Mouse (Mus musculus) spleen, embryonic (tissue): ENCODE results near the gene Macc1.

ENCODE experiments used
- CTCF ChIA-PET: fragments of 350-600 bp; sonication (Branson Sonifier 250); formaldehyde crosslinking; loops from one replicate; lab custom pipeline; 2022; lab: Charles Lee

Gene Macc1

DNA sequence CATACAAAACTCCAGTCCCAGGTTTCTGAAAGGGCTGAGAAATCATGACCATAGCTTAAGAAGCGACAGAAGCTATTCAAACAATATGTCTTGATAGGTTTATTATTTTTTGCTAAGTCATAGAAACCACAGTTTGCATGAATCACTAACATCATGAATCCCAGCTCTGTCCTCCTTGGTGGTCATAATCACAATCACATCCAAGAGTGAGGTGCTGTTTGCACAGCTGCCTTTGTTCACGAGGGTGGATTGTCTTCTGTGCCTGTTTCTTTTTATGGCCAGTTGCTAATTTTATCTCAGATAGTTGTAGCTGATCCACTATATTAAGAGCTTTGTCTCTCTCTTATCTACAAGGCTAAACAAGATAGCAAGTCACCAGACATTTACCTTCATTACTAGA is 72.6 kb downstream of the Macc1 start:
- CTCF ChIA-PET: no interaction called here

- CTCF ChIA-PET: no interaction called here
Observed at GRCm38 (mm10) chr12:119387925-119388324, 73.9 kb downstream of the Macc1 start.

GRCm38 (mm10) chr12:119390192-119390684 is 76.2 kb downstream of the Macc1 start:
- CTCF ChIA-PET: no interaction called here

GRCm38 (mm10) chr12:119398046-119398659 is 84.1 kb downstream of the Macc1 start:
- CTCF ChIA-PET: no interaction called here

GRCm38 (mm10) chr12:119402273-119402672 is 88.2 kb downstream of the Macc1 start:
- CTCF ChIA-PET: no interaction called here

DNA sequence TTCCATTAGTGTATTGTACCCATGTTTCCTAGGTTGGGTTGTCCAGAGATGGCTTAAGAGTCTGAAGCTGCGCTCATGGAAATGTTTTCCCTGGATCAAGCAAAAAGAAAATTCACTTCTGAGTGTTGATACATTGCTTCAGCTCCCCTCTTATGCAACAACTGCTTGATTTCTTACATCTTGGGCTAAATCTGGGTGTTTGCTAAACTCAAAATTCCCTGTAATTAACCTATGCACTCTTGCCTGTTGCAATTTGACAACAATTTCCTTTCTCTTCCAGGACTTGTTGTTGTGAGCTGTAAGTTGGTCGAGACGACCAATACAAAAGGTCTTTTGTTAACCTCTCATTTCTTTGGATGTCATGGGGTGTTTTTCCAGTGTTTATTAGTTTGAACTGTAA is 88.7 kb downstream of the Macc1 start:
- CTCF ChIA-PET: no interaction called here

DNA sequence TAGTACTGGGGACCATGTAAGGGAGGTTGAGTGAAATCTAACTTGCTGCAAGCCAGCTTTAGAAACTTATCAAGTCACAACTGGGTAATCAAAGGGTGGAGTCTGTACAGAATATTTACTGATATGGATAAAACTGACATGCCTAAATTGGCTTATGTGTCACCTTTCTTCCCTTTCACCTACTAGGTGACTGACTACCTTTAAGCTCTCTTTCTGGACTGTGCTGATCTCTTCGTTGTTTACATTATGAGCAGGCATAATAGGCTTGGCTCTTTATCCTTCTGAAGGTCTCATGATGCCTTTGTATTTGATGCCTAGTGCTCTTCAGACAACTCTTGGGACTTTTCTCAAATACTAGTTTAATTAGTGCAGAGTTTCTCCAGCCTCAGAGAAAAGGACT is 90.7 kb downstream of the Macc1 start:
- CTCF ChIA-PET: no interaction called here

DNA sequence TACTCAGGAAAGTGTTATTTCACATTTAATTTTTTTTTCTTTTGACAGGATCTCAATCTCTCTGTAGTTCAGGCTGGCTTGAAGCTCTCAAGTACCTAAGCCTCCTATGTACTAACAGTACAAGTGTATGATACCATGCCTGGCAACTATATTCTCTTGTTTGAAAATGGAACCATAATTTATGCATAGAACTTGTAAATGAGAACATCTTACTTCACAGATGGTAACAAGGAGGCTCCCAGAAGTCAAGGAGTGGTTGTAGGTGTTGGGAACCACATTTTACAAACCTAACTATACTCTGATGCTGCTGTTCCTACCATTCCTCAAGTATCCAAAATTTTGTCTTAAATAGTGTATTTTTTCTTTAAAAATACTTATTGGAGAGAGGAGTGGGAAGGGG is 96.5 kb downstream of the Macc1 start:
- CTCF ChIA-PET: no interaction called here

DNA sequence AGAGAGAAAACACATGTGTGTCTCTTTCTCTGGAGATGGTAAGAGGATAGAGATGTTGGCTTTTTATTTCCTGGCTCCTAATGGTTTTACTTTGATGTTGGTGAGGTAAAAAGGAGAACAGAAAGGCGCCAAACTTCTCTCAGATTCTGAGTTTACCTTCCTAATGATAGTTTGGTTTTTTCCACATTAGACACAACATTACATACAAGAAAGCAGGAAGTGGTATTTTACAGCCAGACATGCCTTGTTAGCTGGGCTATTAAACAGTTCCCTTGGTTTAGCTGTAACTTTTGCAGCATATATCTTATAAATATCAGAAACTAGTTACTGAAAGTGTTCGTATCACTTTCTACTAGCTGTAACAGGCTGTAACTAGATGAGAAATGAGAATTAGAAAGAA is 96.9 kb downstream of the Macc1 start:
- CTCF ChIA-PET: no interaction called here

DNA sequence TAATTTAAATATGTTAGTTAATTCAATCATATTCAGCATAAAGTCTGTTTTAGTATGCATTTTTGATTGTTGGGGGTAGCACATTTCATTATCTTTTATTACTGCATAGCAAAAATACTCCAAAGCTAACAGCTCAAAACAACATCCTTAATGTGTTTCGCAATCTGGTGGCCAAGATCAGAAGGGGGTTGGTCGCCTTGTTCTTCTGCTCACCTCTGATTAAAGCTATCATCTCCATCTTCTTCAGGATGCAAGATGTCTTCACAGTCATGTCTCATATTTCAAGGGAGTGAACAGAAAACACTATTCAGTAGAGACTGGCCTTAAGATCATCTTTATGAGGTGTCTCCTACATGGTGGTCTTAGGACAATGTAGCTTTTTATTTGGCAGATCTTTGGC is 97.9 kb downstream of the Macc1 start:
- CTCF ChIA-PET: no interaction called here

- CTCF ChIA-PET: no interaction called here
Observed at GRCm38 (mm10) chr12:119415900-119416299, 101.8 kb downstream of the Macc1 start.

DNA sequence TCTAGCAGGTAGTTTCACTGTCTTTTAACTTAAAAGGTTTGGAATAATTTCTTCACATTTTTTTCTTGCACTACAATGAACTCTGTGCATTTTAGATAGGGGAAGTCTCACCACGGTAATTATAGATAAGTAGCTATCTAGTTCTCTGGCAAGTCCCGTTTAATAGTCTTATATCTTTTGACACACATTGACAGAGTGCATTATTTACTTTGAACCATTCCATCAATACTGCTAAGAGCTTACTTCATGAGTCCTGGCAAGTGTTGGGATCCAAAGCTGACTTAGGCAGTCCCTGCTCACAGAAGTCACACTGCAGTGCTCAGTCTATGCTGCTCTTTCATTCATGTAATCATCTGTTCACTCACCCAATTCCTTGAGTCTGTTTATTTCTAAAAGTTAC is 111.7 kb downstream of the Macc1 start:
- CTCF ChIA-PET: no interaction called here

DNA sequence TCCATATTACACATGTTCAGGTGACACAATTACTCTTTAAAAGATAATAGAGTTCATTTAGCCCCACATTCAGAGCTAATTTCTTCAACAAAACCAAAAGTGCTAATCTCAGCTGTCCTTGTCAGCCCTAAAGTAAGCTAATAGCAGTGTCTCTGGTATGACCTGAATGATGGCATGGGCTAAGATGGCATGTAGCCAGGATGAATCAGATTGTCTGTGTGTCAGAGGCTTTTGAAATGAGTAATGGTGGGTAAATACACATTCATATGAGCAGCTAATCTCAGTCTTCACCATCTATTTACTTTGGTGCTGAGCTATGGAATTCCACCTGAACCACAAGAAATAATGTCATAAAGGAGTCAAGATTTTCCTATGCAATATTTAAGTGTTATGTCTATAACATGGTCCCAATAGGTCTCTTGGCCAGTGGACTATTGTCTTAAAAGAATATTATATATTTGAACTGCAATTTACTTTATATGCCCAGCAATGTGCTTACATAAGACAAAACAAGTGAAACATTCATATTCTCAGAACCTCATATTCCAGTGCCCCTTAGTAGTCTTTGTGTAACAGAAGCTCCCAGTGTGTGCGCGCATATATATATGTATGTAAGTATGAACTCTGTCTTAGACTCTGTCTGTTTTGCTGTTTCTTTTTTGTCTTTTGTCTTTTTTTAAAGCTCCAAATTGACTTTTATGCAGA is 112.3 kb downstream of the Macc1 start:
- CTCF ChIA-PET: no interaction called here

GRCm38 (mm10) chr12:119426887-119427204 is 112.8 kb downstream of the Macc1 start:
- CTCF ChIA-PET: no interaction called here

DNA sequence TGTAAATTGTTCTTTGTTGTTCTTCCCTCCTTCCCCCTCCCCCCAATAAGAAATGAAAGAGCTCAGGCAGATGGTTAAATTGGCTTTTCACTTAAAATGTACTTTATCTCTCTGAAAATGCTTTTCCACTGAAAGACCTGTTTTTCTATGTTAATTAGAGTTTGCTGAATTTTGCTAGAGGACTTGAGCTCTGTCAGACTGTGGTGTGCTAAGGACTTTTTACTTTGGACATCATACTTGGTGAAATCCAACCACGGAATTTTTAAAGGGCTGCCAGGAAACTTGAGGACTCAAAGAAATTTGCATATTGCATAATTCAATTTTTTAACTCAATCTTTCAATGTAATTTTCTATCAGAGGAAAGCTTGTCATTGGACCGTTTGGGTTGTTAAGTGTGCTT is 126.7 kb downstream of the Macc1 start:
- CTCF ChIA-PET: no interaction called here

DNA sequence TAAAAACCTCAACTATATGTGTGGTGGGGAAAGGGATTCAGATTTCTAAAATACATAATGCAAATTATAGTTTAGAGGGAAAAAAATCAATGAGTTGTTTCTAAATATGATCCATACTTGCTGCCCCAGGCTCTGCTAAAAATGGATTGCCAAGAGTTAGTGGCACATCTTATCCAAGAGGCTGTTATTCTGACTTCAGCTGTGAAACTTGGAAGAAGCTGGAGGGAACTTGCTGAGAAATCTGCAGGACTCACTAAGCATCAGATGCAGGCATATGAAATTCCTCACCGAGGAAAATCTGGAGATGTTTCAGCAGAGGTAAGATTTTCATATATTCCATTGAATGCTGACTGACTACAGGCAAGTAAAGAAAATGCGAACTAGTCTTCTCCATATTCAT is 136.0 kb downstream of the Macc1 start:
- CTCF ChIA-PET: no interaction called here

- CTCF ChIA-PET: no interaction called here
Observed at GRCm38 (mm10) chr12:119451232-119451631, 137.2 kb downstream of the Macc1 start.

GRCm38 (mm10) chr12:119454076-119454475 is 140.0 kb downstream of the Macc1 start:
- CTCF ChIA-PET: no interaction called here

DNA sequence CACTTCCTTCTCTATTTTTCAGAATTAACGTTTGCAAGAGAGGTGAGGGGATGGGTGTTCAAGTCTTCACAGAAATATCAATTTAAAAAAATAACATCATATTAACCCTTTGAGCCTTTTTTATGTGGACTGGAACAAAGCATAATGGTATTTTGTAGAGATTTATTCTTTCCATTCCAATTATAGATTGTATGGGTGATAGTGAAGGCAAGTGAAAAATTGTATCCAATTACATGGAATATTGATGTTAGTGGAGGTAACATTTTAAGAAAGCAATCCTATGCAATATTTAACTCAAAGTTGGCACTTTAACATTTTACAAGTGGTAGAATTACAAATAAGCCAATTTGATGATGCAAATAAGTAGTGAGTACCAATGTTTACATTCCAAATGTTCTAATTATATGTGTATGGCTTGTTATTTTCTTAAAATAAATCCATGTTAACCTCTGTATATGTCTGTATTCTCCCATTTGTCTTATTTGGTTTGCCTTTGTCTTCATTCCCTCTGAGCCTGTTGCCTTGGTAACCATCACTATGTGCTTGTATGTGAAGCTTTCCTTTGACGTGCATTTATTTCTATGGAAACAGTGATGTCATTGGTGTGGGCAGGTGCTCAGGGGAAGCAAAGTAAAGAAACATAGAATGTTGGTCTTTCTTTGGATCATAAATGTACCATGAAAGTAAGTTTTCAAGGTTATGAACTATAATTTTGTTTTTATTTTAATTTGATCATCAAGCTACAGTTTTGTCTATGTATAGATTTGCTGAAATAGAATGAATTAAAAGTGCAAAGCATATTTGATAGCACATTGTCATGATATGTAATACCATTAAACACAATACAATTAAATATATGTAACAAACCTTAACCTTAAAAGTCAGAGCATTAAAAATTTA is 150.2 kb downstream of the Macc1 start:
- CTCF ChIA-PET: no interaction called here

DNA sequence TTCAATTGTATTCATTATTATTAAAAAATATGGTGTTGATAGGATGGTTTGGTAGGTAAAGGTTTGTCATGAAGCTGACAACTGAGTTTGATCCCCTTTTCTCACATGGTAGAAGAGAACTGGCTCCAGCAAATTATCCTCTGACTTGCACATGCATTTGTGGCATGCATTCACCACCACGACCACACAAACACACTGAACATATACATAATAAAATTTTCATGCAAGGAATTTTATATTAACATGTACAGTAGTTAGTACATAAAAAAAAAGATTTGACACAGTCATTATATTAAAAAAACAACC is 150.8 kb downstream of the Macc1 start:
- CTCF ChIA-PET: no interaction called here

DNA sequence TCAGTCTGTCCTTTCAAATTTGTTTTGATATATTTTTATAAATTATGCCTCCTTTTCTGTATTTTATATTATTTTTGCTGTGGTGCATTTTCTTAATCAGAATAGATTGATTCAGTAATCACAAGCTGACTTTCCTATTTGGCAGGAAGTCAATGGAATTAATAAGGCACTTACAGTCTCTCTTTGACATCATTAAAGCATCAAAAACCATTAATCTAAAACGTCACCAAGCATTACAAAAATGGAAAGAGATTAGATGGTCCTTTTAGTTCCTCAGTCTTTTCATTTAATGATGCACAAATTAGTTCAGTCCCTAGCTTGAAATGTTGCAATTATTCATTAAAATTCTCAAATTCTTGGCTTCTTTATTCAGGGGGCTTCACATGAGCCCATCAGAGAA is 153.6 kb downstream of the Macc1 start:
- CTCF ChIA-PET: no interaction called here

- CTCF ChIA-PET: no interaction called here
Observed at GRCm38 (mm10) chr12:119470260-119470659, 156.2 kb downstream of the Macc1 start.

- CTCF ChIA-PET: no interaction called here
Observed at GRCm38 (mm10) chr12:119483296-119483695, 169.2 kb downstream of the Macc1 start.
